Mouse (Mus musculus): ENCODE data around the gene Vmn1r6.
A peak's percentile ranks its signal among the peaks of the same experiment; 100 is the strongest.
"Not testable (repeated sequence)": the region's sequence is repeated elsewhere in the genome, so short reads cannot be mapped to it uniquely, and the experiment has no call there.

The Vmn1r6 gene

GRCm38 (mm10) chr6:56996943-56997342 lies at the start of gene Vmn1r6:
TSS of gene Vmn1r6 (plus strand) at chr6:56997243.
- DNase-seq: no peak

DNA sequence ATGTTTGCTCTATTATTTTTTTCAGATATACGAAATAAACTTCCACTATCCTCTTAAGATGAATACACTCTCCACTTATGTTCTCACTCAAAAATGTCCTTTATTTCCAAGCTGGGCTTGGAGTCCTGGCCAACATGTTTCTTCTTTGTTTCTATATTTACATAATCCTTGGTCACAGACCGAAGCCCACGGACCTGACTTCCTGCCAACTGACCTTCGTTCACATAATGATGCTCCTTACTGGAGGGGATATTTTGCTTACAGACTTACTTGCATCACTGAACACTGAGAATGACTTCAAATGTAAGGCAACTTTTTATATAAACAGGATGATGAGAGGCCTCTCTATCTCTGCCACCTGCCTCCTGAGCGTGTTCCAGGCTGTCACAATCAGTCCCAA lies 40.6 kb upstream of the Vmn1r6 start:
- peak; percentile 30 to 54 for DNase-seq

DNA sequence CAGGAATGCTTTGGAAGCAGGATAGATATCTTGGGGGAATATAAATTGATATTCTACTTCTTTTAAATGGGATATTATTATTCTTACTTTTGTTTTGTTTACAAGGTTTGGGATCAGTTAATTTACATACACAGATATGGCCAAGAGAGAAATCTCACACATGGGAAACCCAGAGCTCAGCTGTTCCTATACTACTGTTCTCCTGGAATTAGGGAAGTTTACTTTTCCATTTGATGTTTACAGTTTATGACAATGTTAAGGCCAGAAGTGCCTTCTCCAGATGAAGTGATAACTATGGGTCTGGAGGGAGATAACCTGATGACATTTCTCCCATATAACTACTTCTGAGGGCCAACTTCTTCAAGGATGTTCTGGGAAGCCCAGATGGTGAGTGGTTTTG lies 27.1 kb upstream of the Vmn1r6 start, which contains the start of gene Vmn1r5:
TSS of gene Vmn1r5 (plus strand) at position 301 of the 400 bp plus-strand sequence.
- no peak for DNase-seq

DNA sequence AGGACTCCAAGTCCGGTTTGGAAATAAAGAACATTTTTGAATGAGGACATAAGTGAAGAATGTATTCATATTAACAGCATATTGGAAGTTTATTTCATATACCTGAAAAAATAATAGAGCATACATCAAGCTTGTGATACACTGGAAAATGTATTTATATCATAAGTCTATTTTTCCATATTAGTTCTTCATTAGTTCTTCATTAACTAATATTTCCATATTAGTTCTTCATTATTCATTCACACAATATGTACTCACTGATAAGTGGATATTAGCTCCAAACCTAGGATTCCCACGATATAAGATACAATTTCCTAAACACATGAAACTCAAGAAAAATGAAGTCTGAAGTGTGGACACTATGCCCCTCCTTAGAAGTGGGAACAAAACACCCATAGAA lies 28.2 kb downstream of the Vmn1r6 start, which contains the start of gene Vmn1r7:
TSS of gene Vmn1r7 (minus strand) at position 101 of the 400 bp plus-strand sequence.
- DNase-seq: not testable (repeated sequence)

GRCm38 (mm10) chr6:57031984-57032383 lies 34.9 kb downstream of the Vmn1r6 start, which contains the start of gene Vmn1r8:
TSS of gene Vmn1r8 (plus strand) at chr6:57032284.
- no peak for DNase-seq

GRCm38 (mm10) chr6:57034674-57035073 lies 37.6 kb downstream of the Vmn1r6 start:
- DNase-seq: no peak
